Mouse (Mus musculus) forebrain, postnatal 0 days (tissue): ENCODE data around the gene Necap1. TPM values are rescaled to one million over a fixed set of nuclear protein-coding genes. Genes with fewer than 3 reads are reported as not detected.

Experiments used
- ATAC-seq: fragments of 200-750 bp; cut with Nextera tagmentation; 2 replicates; pipeline ENCODE4 v1.8.0; 2017; ENCODE audit warnings: mild to moderate bottlenecking, moderate library complexity
- DNase-seq: peaks from one replicate; pipeline ENCODE4 v3.0.0-alpha.2; 2015
- H3K27ac ChIP-seq: fragments of 300-500 bp; sonication (generic); 2 replicates; pipeline ENCODE4 v1.5.1; 2014; ENCODE audit warnings: low read depth, mild to moderate bottlenecking, antibody characterized with exemption, low read length, moderate library complexity, mixed read lengths
- H3K27me3 ChIP-seq: fragments of 300-500 bp; sonication (generic); 2 replicates; pipeline ENCODE4 v1.6.1; 2014; ENCODE audit warnings: mild to moderate bottlenecking, low read length, mixed read lengths; ENCODE audit not compliant: insufficient read depth
- H3K36me3 ChIP-seq: fragments of 300-500 bp; sonication (generic); 2 replicates; pipeline ENCODE4 v1.6.1; 2014; ENCODE audit warnings: mild to moderate bottlenecking, moderate library complexity; ENCODE audit not compliant: insufficient read depth
- H3K4me1 ChIP-seq: fragments of 300-500 bp; sonication (generic); 2 replicates; pipeline ENCODE4 v1.6.1; 2014; ENCODE audit warnings: antibody characterized with exemption; ENCODE audit not compliant: insufficient read depth
- H3K4me2 ChIP-seq: fragments of 300-500 bp; sonication (generic); 2 replicates; pipeline ENCODE4 v1.6.1; 2014; ENCODE audit warnings: low read depth, mild to moderate bottlenecking, moderate library complexity
- H3K4me3 ChIP-seq: fragments of 300-500 bp; sonication (generic); 2 replicates; pipeline ENCODE4 v1.5.1; 2014; ENCODE audit warnings: low read depth, low read length, mixed read lengths
- H3K9ac ChIP-seq: fragments of 300-500 bp; sonication (generic); 2 replicates; pipeline ENCODE4 v1.6.1; 2014; ENCODE audit warnings: mild to moderate bottlenecking
- H3K9me3 ChIP-seq: fragments of 300-500 bp; sonication (generic); 2 replicates; pipeline ENCODE4 v1.6.1; 2016; ENCODE audit warnings: low read length
- CTCF ChIP-seq: sonication (generic); IDR thresholded peaks from 2 replicates; pipeline ENCODE4 v1.5.1; 2016; ENCODE audit warnings: antibody characterized with exemption, control low read depth, low read depth
- WGBS: fragments of 180-500 bp; shearing (Covaris S2); extraction: QIAGEN DNeasy Blood & Tissue Kit; methylation state at CpG from one replicate; pipeline ENCODE4 v1.1.7; 2014; 5-methylcytosine and 5-hydroxymethylcytosine counted together
- polyA plus RNA-seq: library from polyadenylated mRNA; unstranded; fragments of >200 nt; fragmentation: Nextera tagmentation; extraction: Ambion mirVana; gene quantifications from 2 replicates; pipeline ENCODE4 v1.2.1, GENCODE M21; 2015
- total RNA-seq: library from RNA; depleted of rRNA; stranded (reverse); fragments of >200 nt; gene quantifications from 2 replicates; pipeline ENCODE4 v1.2.3, GENCODE M21; 2014

Gene Necap1
- total and polyA plus RNA-seq, 2 experiments from 2014 or later: 146 to 152 TPM

DNA sequence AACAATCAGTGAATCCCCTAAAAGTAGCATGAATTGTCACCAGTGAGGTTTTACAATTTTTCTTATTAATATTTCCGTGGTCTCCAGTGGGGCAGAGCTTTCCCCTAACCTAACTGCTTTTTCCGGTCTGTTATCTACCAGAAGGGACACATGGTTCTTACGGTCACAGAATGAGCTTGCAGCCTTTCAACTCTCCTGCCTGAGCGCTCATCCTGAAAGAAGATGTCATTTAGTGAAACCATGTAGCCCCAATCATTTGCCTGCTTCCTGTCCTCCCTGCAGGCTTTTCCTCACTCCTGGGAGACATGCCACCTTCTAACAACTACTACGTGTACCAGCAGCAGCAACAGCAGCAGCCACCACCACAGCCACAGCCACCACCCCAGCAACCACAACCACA lies 36.7 kb upstream of the Necap1 start:
- TF ChIP-seq CTCF: no peak
- peaks cover 77% of the 10 kb centered on the region for H3K36me3 ChIP-seq
- ATAC-seq: no peak
- H3K4me2 ChIP-seq: no peak overlapping the region
- 92% methylated on average over 5 of the region's 5 CpGs for WGBS
- no peaks in the 10 kb centered on the region for H3K9me3 ChIP-seq
- H3K27me3 ChIP-seq: no peaks in the 10 kb centered on the region
- DNase-seq: no peak
- no peak overlapping the region for H3K27ac ChIP-seq
- no peaks in the 10 kb centered on the region for H3K4me1 ChIP-seq
- H3K4me3 ChIP-seq: no peak overlapping the region
- H3K9ac ChIP-seq: no peak overlapping the region

- Histone ChIP-seq H3K27me3 (no peaks in the 10 kb centered on the region), H3K9me3 (no peaks in the 10 kb centered on the region), H3K4me1 (no peaks in the 10 kb centered on the region), H3K9ac (no peak overlapping the region), H3K27ac (no peak overlapping the region), H3K4me3 (no peak overlapping the region), H3K4me2 (no peak overlapping the region), H3K36me3 (peaks cover 53% of the 10 kb centered on the region)
- ATAC-seq (peak; percentile 95), DNase-seq (no peak)
- no peak for TF ChIP-seq CTCF
- WGBS: 85% methylated on average over 6 of the region's 6 CpGs
Measured at GRCm38 (mm10) chr6:122843759-122844158, 30.5 kb upstream of the Necap1 start.

GRCm38 (mm10) chr6:122852696-122853095 lies 21.6 kb upstream of the Necap1 start:
- H3K4me2 ChIP-seq: no peak overlapping the region
- no peaks in the 10 kb centered on the region for H3K4me1 ChIP-seq
- no peaks in the 10 kb centered on the region for H3K27me3 ChIP-seq
- no peak for DNase-seq
- no peaks in the 10 kb centered on the region for H3K36me3 ChIP-seq
- no peaks in the 10 kb centered on the region for H3K9me3 ChIP-seq
- H3K27ac ChIP-seq: no peak overlapping the region
- TF ChIP-seq CTCF: no peak
- ATAC-seq: no peak
- no peak overlapping the region for H3K4me3 ChIP-seq
- H3K9ac ChIP-seq: no peak overlapping the region
- 77% methylated on average over 2 of the region's 2 CpGs for WGBS

DNA sequence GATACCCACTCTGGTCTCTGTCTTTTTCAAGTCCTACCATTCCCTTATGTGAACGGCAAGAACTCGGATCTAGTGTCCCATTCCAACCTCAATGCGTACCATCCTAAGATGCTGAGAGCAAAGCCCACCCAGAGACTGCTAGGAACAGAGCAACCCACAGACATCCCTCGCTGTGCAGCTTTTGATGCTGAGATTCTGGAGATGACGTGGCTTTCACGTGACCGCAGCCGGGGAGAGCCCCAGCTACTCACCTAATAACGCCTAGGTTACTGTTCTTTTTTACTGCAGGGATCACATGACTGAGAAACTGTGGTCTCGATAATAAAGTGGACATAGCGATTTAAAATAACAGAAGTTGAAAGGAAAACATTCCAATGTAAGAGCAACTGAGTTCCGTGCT lies 19.7 kb upstream of the Necap1 start:
- no peaks in the 10 kb centered on the region for H3K36me3 ChIP-seq
- no peak overlapping the region for H3K4me3 ChIP-seq
- H3K27me3 ChIP-seq: no peaks in the 10 kb centered on the region
- DNase-seq (no peak), ATAC-seq (no peak)
- H3K9me3 ChIP-seq: no peaks in the 10 kb centered on the region
- no peaks in the 10 kb centered on the region for H3K4me1 ChIP-seq
- H3K27ac ChIP-seq: no peak overlapping the region
- H3K4me2 ChIP-seq: no peak overlapping the region
- TF ChIP-seq CTCF: no peak
- H3K9ac ChIP-seq: no peak overlapping the region
- WGBS: 87% methylated on average over 12 of the region's 12 CpGs

DNA sequence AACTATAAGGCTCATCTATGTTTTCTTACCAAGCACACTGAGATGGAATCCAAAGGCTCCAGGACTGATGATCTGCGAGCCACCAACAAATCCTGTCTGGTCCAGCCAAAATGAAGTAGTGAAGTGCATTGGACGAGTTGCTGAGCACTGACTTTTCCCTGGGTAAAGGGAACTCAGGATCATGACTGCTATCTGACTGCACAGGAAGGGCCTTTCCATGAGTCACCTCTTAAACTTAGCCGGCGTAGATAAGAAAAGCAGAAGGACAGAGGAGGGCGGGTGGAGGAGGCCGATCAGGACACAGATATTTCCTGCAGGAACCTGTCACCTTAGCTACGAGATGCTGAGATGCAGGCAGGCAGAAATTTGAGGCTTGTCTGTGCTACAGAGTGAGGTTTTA lies 18.3 kb upstream of the Necap1 start, which contains the start of gene C3ar1:
C3ar1 (minus strand) TSS at position 207 of the 400 bp plus-strand sequence.
- Histone ChIP-seq H3K27ac (no peak within 1 kb of the TSS), H3K4me2 (no peak within 1 kb of the TSS), H3K27me3 (no peaks in the 10 kb centered on the region), H3K9ac (no peak within 1 kb of the TSS), H3K4me3 (no peak within 1 kb of the TSS), H3K4me1 (no peaks in the 10 kb centered on the region), H3K36me3 (no peaks in the 10 kb centered on the region), H3K9me3 (no peaks in the 10 kb centered on the region)
- 87% methylated on average over 7 of the region's 7 CpGs for WGBS
- ATAC-seq: no peak
- no peak for TF ChIP-seq CTCF
- no peak for DNase-seq

DNA sequence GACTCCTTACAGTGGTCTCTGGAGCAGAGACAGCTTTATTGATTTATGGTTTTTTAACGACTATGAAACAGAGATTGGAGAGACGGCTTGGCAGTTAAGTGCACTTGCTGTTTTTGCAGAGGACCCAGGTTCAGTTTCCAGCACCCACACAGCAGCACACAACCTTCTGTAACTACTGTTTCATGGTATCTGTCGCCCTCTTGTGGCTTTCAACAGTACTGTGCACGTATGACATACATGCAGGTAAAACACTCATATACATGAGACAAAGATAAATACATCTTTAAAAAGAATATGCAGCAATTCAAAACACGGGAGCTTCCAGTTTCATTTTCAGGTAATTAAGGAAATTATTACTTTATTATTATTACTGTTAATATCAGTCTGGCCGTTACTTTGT lies 11.8 kb upstream of the Necap1 start:
- Histone ChIP-seq H3K4me3 (no peak overlapping the region), H3K27me3 (no peaks in the 10 kb centered on the region), H3K27ac (no peak overlapping the region), H3K36me3 (no peaks in the 10 kb centered on the region), H3K9ac (no peak overlapping the region), H3K9me3 (0 out of 2 replicates have a peak, but pooled peaks cover 10% of the 10 kb centered on the region), H3K4me1 (no peaks in the 10 kb centered on the region), H3K4me2 (no peak overlapping the region)
- peak; percentile 22; the same call in 1 of the 2 replicates for TF ChIP-seq CTCF
- no peak for DNase-seq
- 83% methylated on average over 6 of the region's 6 CpGs for WGBS
- ATAC-seq: no peak

DNA sequence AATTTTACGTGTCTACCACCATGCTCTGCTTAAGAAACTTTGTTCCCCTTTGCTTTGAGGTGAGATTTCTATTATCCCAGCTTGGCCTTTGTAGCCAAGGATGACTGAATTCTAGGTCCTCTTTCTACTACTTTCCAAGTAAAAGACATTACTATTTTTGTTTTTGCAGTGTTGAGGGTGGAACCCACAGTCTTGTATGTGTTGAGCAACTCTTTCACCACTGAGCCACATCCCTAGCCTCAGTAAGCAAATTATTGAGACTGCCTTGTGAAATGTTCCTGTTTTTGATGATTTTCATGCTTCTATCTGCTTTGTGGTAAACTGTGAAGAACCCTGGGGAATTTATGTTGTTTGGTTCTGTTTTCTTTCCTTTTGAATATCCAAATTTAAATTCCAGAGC lies 11.4 kb upstream of the Necap1 start:
- H3K4me2 ChIP-seq: no peak overlapping the region
- no peaks in the 10 kb centered on the region for H3K27me3 ChIP-seq
- no peak for TF ChIP-seq CTCF
- H3K36me3 ChIP-seq: no peaks in the 10 kb centered on the region
- no peak overlapping the region for H3K27ac ChIP-seq
- H3K4me3 ChIP-seq: no peak overlapping the region
- H3K4me1 ChIP-seq: no peaks in the 10 kb centered on the region
- no peak for ATAC-seq
- WGBS: 80% methylated on average over 1 of the region's 1 CpGs
- 0 out of 2 replicates have a peak, but pooled peaks cover 10% of the 10 kb centered on the region for H3K9me3 ChIP-seq
- DNase-seq: no peak
- no peak overlapping the region for H3K9ac ChIP-seq
